Mouse (Mus musculus): ENCODE data around the gene Tmem88. TPM values are rescaled to one million over a fixed set of nuclear protein-coding genes. Genes with fewer than 3 reads are reported as not detected.

Gene Tmem88
- total and polyA plus RNA-seq, 3 experiments = 0.16 to 0.25 TPM; not detected in 1

DNA sequence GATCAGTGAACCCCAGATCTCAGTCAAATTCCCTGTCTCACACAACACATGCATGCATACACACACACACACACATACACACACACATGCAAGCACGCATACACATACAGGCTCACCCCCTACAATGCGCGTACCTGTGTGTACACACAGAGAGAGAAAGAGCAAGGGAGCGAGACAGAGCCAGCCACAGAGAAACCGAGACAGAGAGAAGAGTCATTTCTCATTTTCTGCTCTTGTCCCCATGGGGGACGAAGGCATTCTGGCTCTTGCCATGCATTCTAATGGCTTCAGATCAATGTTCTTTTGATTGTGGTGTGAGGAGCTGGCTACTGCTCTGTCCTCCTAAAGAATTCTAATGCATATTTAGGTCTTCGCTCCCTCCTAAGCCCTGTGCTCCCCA is 49.3 kb upstream of the Tmem88 start (continued):
- no peak for TF ChIP-seq ELF1 (IDR thresholded peaks at IDR 0.05; ENCODE audit: low read depth, low read length)
- 0 out of 2 replicates have a peak, but pooled peaks have one; percentile 25 for TF ChIP-seq MYC (IDR thresholded peaks at IDR 0.05; ENCODE audit: low read depth, low read length)
- TF ChIP-seq CHD1 (IDR thresholded peaks at IDR 0.05; ENCODE audit: low read depth, low read length) = no peak
- TF ChIP-seq HCFC1 (IDR thresholded peaks at IDR 0.05; ENCODE audit: low read depth, low read length) = no peak
- TF ChIP-seq ZKSCAN1 (IDR thresholded peaks at IDR 0.05; ENCODE audit: borderline replicate concordance, low read depth, low read length) = no peak
- TF ChIP-seq USF1 (IDR thresholded peaks at IDR 0.05; ENCODE audit: low read depth, low read length) = no peak
- TF ChIP-seq EP300 (IDR thresholded peaks at IDR 0.05; ENCODE audit: low read length) = peak; percentile 57

DNA sequence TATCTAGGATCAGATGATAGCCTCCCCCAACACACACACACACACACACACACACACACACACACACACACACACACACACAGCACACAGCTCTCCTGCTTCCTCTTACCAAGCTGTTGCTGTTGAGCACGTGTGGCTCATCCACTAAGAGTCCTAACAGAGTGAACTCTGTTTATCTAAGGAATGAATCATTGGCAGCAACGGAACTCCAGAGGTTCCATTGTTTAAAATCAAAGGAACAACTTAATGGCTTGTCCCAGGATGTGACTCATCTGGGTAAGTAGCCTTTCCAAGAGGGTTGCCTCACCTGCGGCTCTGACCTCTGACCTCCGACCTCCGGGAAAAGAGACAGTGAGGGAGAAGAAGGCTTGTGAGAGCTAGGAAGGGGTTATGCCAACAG is 45.3 kb upstream of the Tmem88 start:
- dilution Hi-C loops (cut with MboI; ENCODE audit: extremely low pct_ligation_motif_present, extremely low pct_unique_long_range_greater_than_20kb, low sequenced_read_pairs) = no loop called here
- TF ChIP-seq ETS1 (conservative IDR thresholded peaks at IDR 0.05; ENCODE audit: low read depth, low read length) (no peak), MAX (IDR thresholded peaks at IDR 0.05; ENCODE audit: low read length) (no peak), CHD1 (IDR thresholded peaks at IDR 0.05; ENCODE audit: low read depth, low read length) (no peak), POLR2AphosphoS2 (IDR thresholded peaks at IDR 0.05; ENCODE audit: low read depth, low read length) (no peak), POLR2A (IDR thresholded peaks at IDR 0.05; ENCODE audit: low read depth, low read length) (no peak), CTCF (conservative IDR thresholded peaks at IDR 0.05 in 1 of 2, IDR thresholded peaks at IDR 0.05 in 1 of 2; ENCODE audit: low read depth in 2 of 2, low read length in 2 of 2) (no peak), MEF2A (IDR thresholded peaks at IDR 0.05; ENCODE audit: borderline replicate concordance, low read depth, low read length) (no peak), IRF4 (IDR thresholded peaks at IDR 0.05; ENCODE audit: low read depth, low read length) (no peak), JUND (conservative IDR thresholded peaks at IDR 0.05; ENCODE audit: low read depth, low read length) (no peak), ZNF384 (IDR thresholded peaks at IDR 0.05; ENCODE audit: low read depth, low read length) (no peak), MAFK (IDR thresholded peaks at IDR 0.05; ENCODE audit: insufficient replicate concordance, low read length) (no peak), PAX5 (IDR thresholded peaks at IDR 0.05; ENCODE audit: low read length) (no peak), SMC3 (IDR thresholded peaks at IDR 0.05; ENCODE audit: low read depth, low read length) (no peak), JUN (IDR thresholded peaks at IDR 0.05; ENCODE audit: insufficient read depth, low read depth, low read length) (no peak), USF1 (IDR thresholded peaks at IDR 0.05; ENCODE audit: low read depth, low read length) (no peak), MAZ (IDR thresholded peaks at IDR 0.05; ENCODE audit: low read depth, low read length) (no peak), SIN3A (IDR thresholded peaks at IDR 0.05; ENCODE audit: low read length) (no peak)
- in situ Hi-C loops (cut with MboI; ENCODE audit: low pct_ligation_motif_present, low pct_unique_long_range_greater_than_20kb, low sequenced_read_pairs) = no loop called here

More for the DNA sequence above, 45.3 kb upstream of the Tmem88 start:
- DNase-seq (ENCODE audit: extremely low read depth) = no peak
- Histone ChIP-seq H3K27ac (ENCODE audit: insufficient read depth, low read depth) (no peak overlapping the region), H3K9ac (ENCODE audit: insufficient read depth, low read depth) (no peak overlapping the region), H3K9me3 (replicated peaks; ENCODE audit: low read length) (peaks cover 2% of the 10 kb centered on the region), H3K36me3 (replicated peaks in 1 of 2; ENCODE audit: control insufficient read depth in 1 of 2, insufficient read depth in 1 of 2, low read length in 1 of 2) (no peaks in the 10 kb centered on the region), H3K27me3 (replicated peaks) (peaks cover 57% of the 10 kb centered on the region), H3K4me2 (ENCODE audit: insufficient read depth, low read depth, poor library complexity, severe bottlenecking) (no peak overlapping the region), H3K4me3 (replicated peaks in 1 of 3; ENCODE audit: low read depth in 2 of 3, low read length in 2 of 3, poor library complexity in 1 of 3) (no peak overlapping the region), H3K4me1 (ENCODE audit: control insufficient read depth in 1 of 2, insufficient read depth in 2 of 2) (peaks cover 0 to 6% of the 10 kb centered on the region in 2 experiments; a peak in 2 of 4 replicates), H3K79me2 (replicated peaks; ENCODE audit: control insufficient read depth, extremely low read depth, insufficient read depth, poor library complexity, severe bottlenecking) (no peaks in the 10 kb centered on the region)

Data from CH12.LX (cell line).